Mouse (Mus musculus) limb, embryonic 11.5 days (tissue): ENCODE measurements around the gene Pbld2. TPM values are rescaled to one million over a fixed set of nuclear protein-coding genes. Genes with fewer than 3 reads are reported as not detected.
"Not testable (repeated sequence)": the region's sequence is repeated elsewhere in the genome, so short reads cannot be mapped to it uniquely, and the experiment has no call there.

ENCODE experiments used
- ATAC-seq: fragments of 200-750 bp; cut with Nextera tagmentation; 2 replicates; pipeline ENCODE4 v1.8.0; 2017; ENCODE audit warnings: low read depth; ENCODE audit not compliant: insufficient number of reproducible peaks, low FRiP score, low TSS enrichment
- DNase-seq: peaks from one replicate; pipeline ENCODE4 v3.0.0-alpha.2; 2015; ENCODE audit warnings: low spot score
- H3K27ac ChIP-seq: fragments of 300-500 bp; sonication (generic); replicated peaks from 2 replicates; pipeline ENCODE4 v1.5.1; 2014; ENCODE audit warnings: low read depth, mild to moderate bottlenecking, low read length
- H3K27me3 ChIP-seq: fragments of 300-500 bp; sonication (generic); 2 replicates; pipeline ENCODE4 v1.6.1; 2014; ENCODE audit warnings: mild to moderate bottlenecking, low read length, mixed read lengths; ENCODE audit not compliant: control insufficient read depth, insufficient read depth
- H3K36me3 ChIP-seq: fragments of 300-500 bp; sonication (generic); 2 replicates; pipeline ENCODE4 v1.6.1; 2014; ENCODE audit warnings: mild to moderate bottlenecking, low read length, moderate library complexity, mixed read lengths; ENCODE audit not compliant: control insufficient read depth, insufficient read depth
- H3K4me1 ChIP-seq: fragments of 300-500 bp; sonication (generic); 2 replicates; pipeline ENCODE4 v1.6.1; 2014; ENCODE audit warnings: low read length, mixed read lengths; ENCODE audit not compliant: control insufficient read depth, insufficient read depth
- H3K4me2 ChIP-seq: fragments of 300-500 bp; sonication (generic); 2 replicates; pipeline ENCODE4 v1.6.1; 2014; ENCODE audit warnings: low read depth, mild to moderate bottlenecking, moderate library complexity; ENCODE audit not compliant: severe bottlenecking
- H3K4me3 ChIP-seq: fragments of 300-500 bp; sonication (generic); 2 replicates; pipeline ENCODE4 v1.5.1; 2014; ENCODE audit warnings: low read depth, low read length
- H3K9ac ChIP-seq: fragments of 300-500 bp; sonication (generic); 2 replicates; pipeline ENCODE4 v1.6.1; 2014; ENCODE audit warnings: mild to moderate bottlenecking, low read length
- H3K9me3 ChIP-seq: fragments of 300-500 bp; sonication (generic); 2 replicates; pipeline ENCODE4 v1.6.1; 2016; ENCODE audit warnings: low read length; ENCODE audit not compliant: control insufficient read depth
- WGBS: fragments of 180-500 bp; shearing (Covaris S2); extraction: QIAGEN DNeasy Blood & Tissue Kit; methylation state at CpG from one replicate; pipeline ENCODE4 v1.1.7; 2014; 5-methylcytosine and 5-hydroxymethylcytosine counted together
- polyA plus RNA-seq: library from polyadenylated mRNA; unstranded; fragments of >200 nt; fragmentation: Nextera tagmentation; extraction: Ambion mirVana; gene quantifications from 2 replicates; pipeline ENCODE4 v1.2.1, GENCODE M21; 2014

Gene Pbld2
- polyA plus RNA-seq, 1 experiment from 2014 or later, result 0.73 TPM

- H3K4me2 ChIP-seq, result no peak overlapping the region
- H3K27ac ChIP-seq, result no peak overlapping the region
- H3K4me3 ChIP-seq, result no peak overlapping the region
- H3K4me1 ChIP-seq, result no peaks in the 10 kb centered on the region
- no peaks in the 10 kb centered on the region for H3K27me3 ChIP-seq
- H3K9me3 ChIP-seq, result no peaks in the 10 kb centered on the region
- H3K9ac ChIP-seq, result no peak overlapping the region
- WGBS, result 74% methylated on average over 2 of the region's 2 CpGs
- ATAC-seq, result no peak
- no peaks in the 10 kb centered on the region for H3K36me3 ChIP-seq
- no peak for DNase-seq
Observed at GRCm38 (mm10) chr10:63049106-63049505, 25.0 kb downstream of the Pbld2 start.

DNA sequence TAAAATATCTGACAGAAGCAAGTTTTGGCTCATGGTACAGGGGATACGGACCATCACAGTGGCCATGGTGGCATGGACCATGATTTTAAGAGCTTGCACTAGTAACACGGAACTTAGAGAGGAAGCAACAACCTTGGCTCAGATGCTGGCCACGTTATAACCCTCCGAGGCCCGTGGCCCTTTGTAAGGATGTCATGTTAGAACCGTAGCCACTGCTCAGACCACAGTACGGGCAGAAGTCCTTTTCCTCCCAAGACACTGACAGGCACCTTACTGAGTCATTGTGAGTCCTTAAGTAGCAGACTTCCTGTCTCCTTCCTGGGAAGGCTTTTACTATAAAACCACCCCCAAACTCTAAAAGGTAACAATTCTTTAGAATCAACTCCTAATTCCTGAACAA, 27.2 kb downstream of the Pbld2 start:
- Histone ChIP-seq H3K4me1 (no peaks in the 10 kb centered on the region), H3K36me3 (no peaks in the 10 kb centered on the region), H3K9ac (no peak overlapping the region), H3K4me3 (no peak overlapping the region), H3K27ac (no peak overlapping the region), H3K4me2 (no peak overlapping the region), H3K27me3 (no peaks in the 10 kb centered on the region), H3K9me3 (no peaks in the 10 kb centered on the region)
- WGBS, result 81% methylated on average over 7 of the region's 7 CpGs
- no peak for ATAC-seq
- no peak for DNase-seq

- no peak overlapping the region for H3K27ac ChIP-seq
- H3K36me3 ChIP-seq, result no peaks in the 10 kb centered on the region
- ATAC-seq (no peak), DNase-seq (no peak)
- H3K4me2 ChIP-seq, result no peak overlapping the region
- H3K4me3 ChIP-seq, result no peak overlapping the region
- WGBS, result 88% methylated on average over 6 of the region's 6 CpGs
- no peaks in the 10 kb centered on the region for H3K4me1 ChIP-seq
- H3K9ac ChIP-seq, result no peak overlapping the region
- no peaks in the 10 kb centered on the region for H3K27me3 ChIP-seq
- no peaks in the 10 kb centered on the region for H3K9me3 ChIP-seq
Observed at GRCm38 (mm10) chr10:63052011-63052410, 27.9 kb downstream of the Pbld2 start.

DNA sequence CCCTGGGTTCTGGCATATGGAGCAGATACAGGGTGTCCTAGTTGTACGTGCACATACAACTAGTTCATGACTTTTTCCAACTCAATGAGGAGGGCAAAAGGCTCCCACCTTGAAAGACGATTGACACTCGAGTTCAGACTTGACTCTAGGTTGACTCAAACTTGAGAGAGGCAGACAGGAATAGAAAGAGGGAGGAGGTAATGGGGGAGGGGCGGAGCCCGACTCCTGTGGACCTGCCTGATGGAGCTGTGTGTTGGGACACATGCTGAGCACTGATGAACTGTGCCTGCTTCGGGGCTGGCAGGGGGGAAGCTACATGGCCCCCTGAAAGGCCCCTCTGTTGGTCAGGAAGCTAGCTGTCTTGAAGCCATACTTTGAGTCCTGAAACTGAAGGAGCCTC, 28.9 kb downstream of the Pbld2 start:
- no peak overlapping the region for H3K4me2 ChIP-seq
- H3K27ac ChIP-seq, result no peak overlapping the region
- WGBS, result 65% methylated on average over 6 of the region's 6 CpGs
- no peaks in the 10 kb centered on the region for H3K9me3 ChIP-seq
- no peak overlapping the region for H3K4me3 ChIP-seq
- no peak overlapping the region for H3K9ac ChIP-seq
- ATAC-seq (no peak), DNase-seq (no peak)
- H3K4me1 ChIP-seq, result no peaks in the 10 kb centered on the region
- no peaks in the 10 kb centered on the region for H3K36me3 ChIP-seq
- H3K27me3 ChIP-seq, result no peaks in the 10 kb centered on the region

GRCm38 (mm10) chr10:63054071-63054470, 30.0 kb downstream of the Pbld2 start:
- not testable (repeated sequence) for DNase-seq, H3K4me1 ChIP-seq, H3K9me3 ChIP-seq, H3K4me3 ChIP-seq, H3K36me3 ChIP-seq, H3K9ac ChIP-seq, H3K27me3 ChIP-seq, H3K27ac ChIP-seq, ATAC-seq, H3K4me2 ChIP-seq
- WGBS, result 84% methylated on average over 6 of the region's 6 CpGs

GRCm38 (mm10) chr10:63054586-63054985, 30.5 kb downstream of the Pbld2 start:
- H3K9ac ChIP-seq, result no peak overlapping the region
- no peak for DNase-seq
- no peak overlapping the region for H3K4me3 ChIP-seq
- no peaks in the 10 kb centered on the region for H3K36me3 ChIP-seq
- 67% methylated on average over 2 of the region's 2 CpGs for WGBS
- no peak overlapping the region for H3K4me2 ChIP-seq
- no peak for ATAC-seq
- H3K27me3 ChIP-seq, result no peaks in the 10 kb centered on the region
- no peaks in the 10 kb centered on the region for H3K9me3 ChIP-seq
- no peaks in the 10 kb centered on the region for H3K4me1 ChIP-seq
- no peak overlapping the region for H3K27ac ChIP-seq

GRCm38 (mm10) chr10:63056966-63057750, 33.0 kb downstream of the Pbld2 start:
- no peaks in the 10 kb centered on the region for H3K9me3 ChIP-seq
- H3K4me1 ChIP-seq, result no peaks in the 10 kb centered on the region
- ATAC-seq, result 0 out of 2 replicates have a peak, but pooled peaks have one; percentile 17
- no peak overlapping the region for H3K27ac ChIP-seq
- H3K9ac ChIP-seq, result no peak overlapping the region
- H3K4me3 ChIP-seq, result no peak overlapping the region
- WGBS, result 30% methylated on average over 24 of the region's 24 CpGs
- H3K27me3 ChIP-seq, result no peaks in the 10 kb centered on the region
- DNase-seq, result peak; percentile 42
- H3K36me3 ChIP-seq, result no peaks in the 10 kb centered on the region
- H3K4me2 ChIP-seq, result no peak overlapping the region

GRCm38 (mm10) chr10:63059862-63060261, 35.7 kb downstream of the Pbld2 start, which contains the start of gene Pbld1:
Gene Pbld1 (plus strand): TSS chr10:63060162.
- DNase-seq (no peak), ATAC-seq (no peak)
- Histone ChIP-seq H3K36me3 (no peaks in the 10 kb centered on the region), H3K4me2 (no peak within 1 kb of the TSS), H3K9ac (no peak within 1 kb of the TSS), H3K27me3 (no peaks in the 10 kb centered on the region), H3K4me3 (no peak within 1 kb of the TSS), H3K27ac (no peak within 1 kb of the TSS), H3K9me3 (no peaks in the 10 kb centered on the region), H3K4me1 (no peaks in the 10 kb centered on the region)
- WGBS, result 86% methylated on average over 2 of the region's 2 CpGs

DNA sequence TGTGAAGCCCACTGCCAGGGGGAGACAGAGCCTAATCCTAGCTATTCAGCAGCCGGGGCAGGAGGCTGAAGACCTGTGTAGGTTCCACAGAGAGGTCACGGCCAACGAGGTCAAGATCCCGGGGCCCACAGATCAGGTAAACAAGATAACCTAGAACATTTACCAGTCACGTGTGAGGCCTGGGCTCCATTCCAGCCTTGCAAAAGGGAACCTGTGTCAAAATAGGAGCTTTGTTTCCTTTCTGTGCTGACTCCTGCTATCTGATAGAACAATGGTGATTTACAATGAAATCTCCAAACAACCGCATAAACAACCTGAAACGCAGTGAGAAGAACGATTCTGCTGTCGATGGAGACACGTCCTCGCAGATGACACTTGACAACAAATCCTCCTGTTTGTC, 36.3 kb downstream of the Pbld2 start:
- Histone ChIP-seq H3K27ac (no peak overlapping the region), H3K36me3 (no peaks in the 10 kb centered on the region), H3K9me3 (no peaks in the 10 kb centered on the region), H3K4me2 (no peak overlapping the region), H3K4me3 (no peak overlapping the region), H3K27me3 (no peaks in the 10 kb centered on the region), H3K4me1 (no peaks in the 10 kb centered on the region), H3K9ac (no peak overlapping the region)
- DNase-seq (no peak), ATAC-seq (no peak)
- 80% methylated on average over 11 of the region's 11 CpGs for WGBS
